Mouse (Mus musculus): ENCODE measurements around the gene Rtn4rl1. TPM values are rescaled to one million over a fixed set of nuclear protein-coding genes. Genes with fewer than 3 reads are reported as not detected.

Rtn4rl1 gene
- polyA plus RNA-seq, 1 experiment from 2014 or later = 2.0 TPM

DNA sequence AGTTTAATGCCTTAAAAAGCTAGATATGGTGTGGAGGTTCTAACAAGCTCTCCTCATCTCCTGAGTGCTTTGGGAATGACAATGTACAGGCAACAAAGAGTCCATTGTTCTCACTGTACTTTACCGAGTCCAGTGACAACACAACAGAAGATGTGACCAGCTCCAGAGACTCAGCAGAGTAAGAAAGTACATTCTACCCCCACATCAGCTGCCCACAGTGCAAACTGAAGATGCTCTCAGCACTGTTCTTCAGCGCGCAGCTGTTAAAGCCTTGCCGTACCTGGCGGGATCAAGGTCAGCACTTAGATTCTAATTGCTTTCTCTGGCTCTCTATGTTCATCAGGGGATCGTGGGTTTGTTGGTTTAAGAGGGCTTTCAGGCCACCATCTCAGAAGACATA is 118.2 kb downstream of the Rtn4rl1 start:
- Histone ChIP-seq H3K27me3 (ENCODE audit: control insufficient read depth, insufficient read depth, low read length) (no peaks in the 10 kb centered on the region), H3K9ac (replicated peaks; ENCODE audit: low read length) (no peak overlapping the region), H3K4me2 (ENCODE audit: low read depth, low read length) (no peak overlapping the region), H3K4me3 (ENCODE audit: low read depth, low read length) (no peak overlapping the region), H3K9me3 (replicated peaks; ENCODE audit: control insufficient read depth, low read length) (no peaks in the 10 kb centered on the region), H3K4me1 (ENCODE audit: control insufficient read depth, insufficient read depth, low read length) (no peaks in the 10 kb centered on the region), H3K36me3 (replicated peaks; ENCODE audit: control insufficient read depth, insufficient read depth, low read depth, low read length) (peaks cover 4% of the 10 kb centered on the region), H3K27ac (replicated peaks; ENCODE audit: low read depth, low read length) (no peak overlapping the region)
- ATAC-seq (replicated peaks; ENCODE audit: insufficient number of reproducible peaks, low FRiP score, low TSS enrichment, low read depth) (no peak), DNase-seq (ENCODE audit: low spot score) (no peak)
- 84% methylated on average over 6 of the region's 6 CpGs for WGBS

- no peak for DNase-seq (ENCODE audit: low spot score)
- Histone ChIP-seq H3K27ac (replicated peaks; ENCODE audit: low read depth, low read length) (no peak overlapping the region), H3K4me2 (ENCODE audit: low read depth, low read length) (no peak overlapping the region), H3K36me3 (replicated peaks; ENCODE audit: control insufficient read depth, insufficient read depth, low read depth, low read length) (no peaks in the 10 kb centered on the region; the same call in none of the 2 replicates), H3K27me3 (ENCODE audit: control insufficient read depth, insufficient read depth, low read length) (no peaks in the 10 kb centered on the region), H3K9me3 (replicated peaks; ENCODE audit: control insufficient read depth, low read length) (no peaks in the 10 kb centered on the region), H3K4me1 (ENCODE audit: control insufficient read depth, insufficient read depth, low read length) (no peaks in the 10 kb centered on the region), H3K4me3 (ENCODE audit: low read depth, low read length) (no peak overlapping the region), H3K9ac (replicated peaks; ENCODE audit: low read length) (no peak overlapping the region)
- WGBS = 93% methylated on average over 8 of the region's 8 CpGs
- no peak for ATAC-seq (replicated peaks; ENCODE audit: insufficient number of reproducible peaks, low FRiP score, low TSS enrichment, low read depth)
Observed at GRCm38 (mm10) chr11:75313834-75314233, 120.3 kb downstream of the Rtn4rl1 start.

MicroRNA genes within 50 kb of the gene (microRNA counts, 519-probe panel; counts per million panel counts)
- 2,640 counts per million, percentile 28 among the panel's probes with 10 or more counts for microRNA mmu-miR-132
- not detected for microRNA mmu-miR-212

Small RNAs within 50 kb of the gene (microRNA-seq; reads per million reads assigned to microRNA genes)
- 104 reads per million, percentile 41 among the genes with 10 or more reads in this experiment for gene Mir132 (ENCODE audit: borderline number of aligned reads)
- gene Mir212 (ENCODE audit: borderline number of aligned reads) = 10.3 reads per million, percentile 11 among the genes with 10 or more reads in this experiment

Other genes starting within 250 kb of the Rtn4rl1 start
- gene Hic1, start 24.3 kb upstream of the Rtn4rl1 start, polyA plus RNA-seq (2014; fragmentation: Nextera tagmentation; extraction: Ambion mirVana) = 3.2 and 3.6 TPM in 2 replicates
- gene Ovca2, start 14.9 kb upstream of the Rtn4rl1 start, polyA plus RNA-seq (2014; fragmentation: Nextera tagmentation; extraction: Ambion mirVana) = 37.3 and 37.5 TPM in 2 replicates
- gene Dph1, start 2.5 kb upstream of the Rtn4rl1 start, polyA plus RNA-seq (2014; fragmentation: Nextera tagmentation; extraction: Ambion mirVana) = 20.0 and 23.2 TPM in 2 replicates
- gene Rpa1, start 154.5 kb downstream of the Rtn4rl1 start, polyA plus RNA-seq (2014; fragmentation: Nextera tagmentation; extraction: Ambion mirVana) = 138 and 150 TPM in 2 replicates
- gene Smyd4, start 154.7 kb downstream of the Rtn4rl1 start, polyA plus RNA-seq (2014; fragmentation: Nextera tagmentation; extraction: Ambion mirVana) = 13.2 and 13.6 TPM in 2 replicates
- gene Serpinf1, start 228.9 kb downstream of the Rtn4rl1 start, polyA plus RNA-seq (2014; fragmentation: Nextera tagmentation; extraction: Ambion mirVana) = 193 and 206 TPM in 2 replicates
- 0.34 TPM in 1 of 2 replicates, not detected in the other for gene Serpinf2, start 245.8 kb downstream of the Rtn4rl1 start, polyA plus RNA-seq (2014; fragmentation: Nextera tagmentation; extraction: Ambion mirVana)

All from embryonic facial prominence, embryonic 11.5 days (tissue).